Mouse (Mus musculus): ENCODE results near the gene Adgre5.

DNA sequence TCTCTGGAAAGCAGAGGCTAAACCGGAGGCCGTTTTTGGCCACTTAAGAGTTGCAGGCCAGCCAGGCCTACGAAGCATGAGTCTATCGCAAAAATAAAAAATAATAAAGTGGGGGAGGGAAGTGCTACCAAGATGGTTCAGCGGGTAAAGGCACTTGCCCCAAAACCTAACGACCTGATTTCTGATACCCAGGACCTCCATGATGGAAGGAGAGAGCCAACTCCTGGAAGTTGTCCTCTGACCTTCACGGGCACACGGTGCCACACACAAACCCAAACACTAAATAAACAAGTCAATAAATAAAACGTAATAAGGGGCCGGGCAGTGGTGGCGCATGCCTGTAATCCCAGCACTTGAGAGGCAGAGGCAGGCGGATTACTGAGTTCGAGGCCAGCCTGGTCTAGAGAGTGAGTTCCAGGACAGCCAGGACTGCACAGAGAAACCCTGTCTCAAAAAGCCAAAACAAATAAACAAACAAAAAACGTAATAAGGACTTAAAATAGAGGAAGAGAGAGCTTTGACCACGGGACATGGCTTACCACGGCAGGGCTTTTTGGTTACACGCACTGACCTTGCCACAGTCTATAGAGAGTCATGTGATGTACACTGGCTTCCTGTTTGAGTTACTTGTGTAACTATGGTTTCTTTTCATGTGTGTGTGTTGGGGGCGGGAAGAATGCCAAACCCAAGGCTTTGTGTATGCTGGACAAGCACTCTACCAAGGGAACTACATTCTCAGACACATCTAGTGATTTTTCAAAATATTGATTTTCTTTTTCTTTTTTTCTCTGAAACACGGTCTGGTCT is 926 bp upstream of the Adgre5 start:
- TF ChIP-seq TAL1 (IDR thresholded peaks at IDR 0.05; ENCODE audit: low read length) (no peak), GATA1 (IDR thresholded peaks at IDR 0.05; ENCODE audit: low read length) (no peak)
